Mouse (Mus musculus) heart, postnatal 14 days (tissue): ENCODE results near the gene Spink4. TPM values are rescaled to one million over a fixed set of nuclear protein-coding genes. Genes with fewer than 3 reads are reported as not detected.
"Not testable (repeated sequence)": the region's sequence is repeated elsewhere in the genome, so short reads cannot be mapped to it uniquely, and the experiment has no call there.

Experiments used
- DNase-seq, 2 experiments: peaks; one replicate each; pipeline ENCODE4 v3.0.0; 2021 to 2022
- intact Hi-C: fragments of 180-260 bp; cut with DNase I; formaldehyde crosslinking; loops from one replicate; pipeline ENCODE4 v1.15.1; 2025
- total RNA-seq, 2 experiments: library from RNA; stranded (reverse); gene quantifications; 2 replicates each; pipeline ENCODE4 v1.2.3; 2021

Gene Spink4
- total RNA-seq, 2 experiments from 2014 or later = 0.90 TPM; not detected in 1

DNA sequence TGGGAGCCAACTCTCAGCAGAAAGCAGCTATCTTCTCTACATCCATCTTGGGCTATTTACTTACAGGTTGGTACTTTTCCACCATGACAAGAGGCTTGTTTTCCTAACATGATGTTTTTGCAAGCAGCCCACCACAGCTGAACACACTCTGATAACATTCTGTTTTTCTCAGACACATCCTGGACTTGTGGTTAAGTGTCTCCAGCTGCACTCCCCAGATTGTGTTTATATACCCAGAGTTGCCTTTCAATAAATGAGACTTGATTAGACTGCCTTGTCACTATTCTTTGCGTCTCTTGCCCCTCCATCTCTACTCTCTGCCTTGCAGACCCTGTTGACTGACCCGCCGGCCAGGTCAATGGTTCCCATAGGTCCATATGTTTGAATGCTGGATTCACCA lies 19.8 kb upstream of the Spink4 start:
- intact Hi-C loops = loop anchor here (2.0 kb wide), 1 partner anchor 43 kb away; no protein-coding TSS in a partner anchor
- DNase-seq = no peak

DNA sequence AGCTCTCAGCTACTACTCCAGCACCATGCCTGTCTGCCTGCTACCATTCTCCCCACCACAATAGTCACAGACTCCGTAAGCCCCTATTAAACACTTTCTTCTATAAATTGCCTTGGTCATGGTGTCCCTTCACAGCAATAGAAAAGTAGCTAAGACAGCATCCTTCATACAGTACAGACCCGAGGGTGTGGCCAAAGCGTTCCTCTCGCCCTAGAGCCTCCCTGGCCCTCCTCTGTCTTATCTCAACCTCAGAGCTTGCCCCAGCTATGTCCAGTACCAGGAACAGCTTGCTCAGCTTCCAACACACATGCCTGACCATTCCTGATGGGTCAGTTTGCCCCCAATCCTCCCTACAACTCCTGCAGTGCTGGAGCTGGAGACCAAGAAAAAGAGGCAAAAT lies 19.2 kb upstream of the Spink4 start:
- no peak for DNase-seq
- intact Hi-C loops = loop anchor here (2.0 kb wide), 1 partner anchor 44 kb away; no protein-coding TSS in a partner anchor

DNA sequence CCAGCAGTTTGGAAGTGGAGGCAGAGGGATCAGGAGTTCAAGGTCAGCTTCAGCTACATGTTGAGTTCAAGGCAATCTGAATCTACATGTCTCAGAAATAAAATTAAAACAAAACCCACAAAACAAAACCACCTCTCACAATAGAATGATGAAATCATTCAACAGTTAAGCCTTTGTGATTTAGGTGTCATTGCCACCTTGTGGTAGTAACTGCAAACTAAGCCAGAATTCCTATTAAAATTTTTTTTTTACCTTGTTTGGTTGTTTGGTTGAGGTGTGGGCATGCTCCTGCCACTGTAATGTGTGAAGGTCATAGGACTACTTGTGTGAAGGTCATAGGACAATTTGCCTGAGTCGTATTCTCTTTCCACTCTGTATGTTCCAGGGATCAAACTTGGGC lies 13.6 kb upstream of the Spink4 start:
- peak in 1 of 2 experiments; percentile 34 for DNase-seq

DNA sequence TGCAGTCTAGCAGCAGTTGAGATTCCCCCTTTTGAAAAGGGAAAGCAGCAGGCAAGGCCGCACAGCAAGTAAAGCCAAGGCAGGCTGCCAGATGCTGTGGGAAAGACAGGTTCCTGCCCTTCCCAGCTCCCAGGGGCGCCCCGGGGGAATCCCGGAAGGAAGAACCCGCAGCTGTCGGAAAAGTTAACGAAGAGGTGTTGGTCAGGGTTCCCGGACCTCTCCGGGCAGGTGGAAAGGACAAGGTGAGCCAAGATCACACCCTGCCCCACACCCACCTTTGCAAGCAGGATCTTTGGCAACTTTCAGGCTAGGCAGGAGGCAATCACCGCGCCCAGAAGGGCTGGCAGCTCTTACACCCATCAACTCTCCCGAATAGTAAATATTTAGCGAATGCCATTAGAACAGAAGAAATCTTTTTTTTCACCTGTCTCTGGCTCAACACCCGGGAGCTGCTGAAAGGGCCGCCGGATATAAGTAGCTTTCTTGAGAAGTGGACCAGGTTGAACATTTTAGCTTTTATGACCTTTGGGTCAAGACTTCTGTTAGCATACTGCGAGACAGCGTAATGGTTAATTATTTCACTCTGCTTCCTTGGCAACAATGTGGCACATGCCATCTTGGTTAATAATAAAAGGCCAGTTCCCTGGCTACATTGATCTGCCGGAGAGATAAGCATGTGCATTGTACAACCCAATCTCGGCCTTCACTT lies 11.4 kb upstream of the Spink4 start:
- DNase-seq = peak; percentile 44 to 57
- intact Hi-C loops = no loop called here

More for the DNA sequence above, 13.6 kb upstream of the Spink4 start:
- intact Hi-C loops = loop anchor here (1.0 kb wide), 1 partner anchor 132 kb away; no protein-coding TSS in a partner anchor

DNA sequence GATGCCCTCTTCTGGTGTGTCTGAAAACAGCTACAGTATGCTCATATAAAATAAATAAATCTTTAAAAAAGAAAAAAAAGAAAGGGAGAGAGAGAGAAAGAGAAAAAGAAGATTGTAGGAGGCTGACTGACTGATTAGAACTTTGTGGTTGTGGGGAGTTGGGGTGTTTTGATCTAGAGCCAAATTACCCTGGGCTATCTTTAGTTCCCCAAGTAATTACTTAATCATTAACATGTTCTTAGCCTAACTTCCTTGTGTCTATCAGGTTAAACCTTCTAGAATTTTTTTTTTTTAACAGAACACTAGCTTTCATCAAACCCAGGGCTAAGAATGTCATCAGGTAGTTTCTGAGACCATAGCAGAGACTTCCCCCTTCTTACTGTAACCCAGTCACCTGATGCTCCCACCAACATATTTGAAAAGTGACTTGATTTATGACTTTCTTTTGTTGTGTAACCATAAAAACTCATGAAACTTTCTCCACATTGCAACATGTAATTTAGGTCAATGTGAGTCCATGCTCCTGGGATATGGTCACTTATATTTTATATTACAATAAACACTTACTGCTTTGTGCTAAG lies 5.5 kb upstream of the Spink4 start:
- no peak for DNase-seq
- intact Hi-C loops = no loop called here

DNA sequence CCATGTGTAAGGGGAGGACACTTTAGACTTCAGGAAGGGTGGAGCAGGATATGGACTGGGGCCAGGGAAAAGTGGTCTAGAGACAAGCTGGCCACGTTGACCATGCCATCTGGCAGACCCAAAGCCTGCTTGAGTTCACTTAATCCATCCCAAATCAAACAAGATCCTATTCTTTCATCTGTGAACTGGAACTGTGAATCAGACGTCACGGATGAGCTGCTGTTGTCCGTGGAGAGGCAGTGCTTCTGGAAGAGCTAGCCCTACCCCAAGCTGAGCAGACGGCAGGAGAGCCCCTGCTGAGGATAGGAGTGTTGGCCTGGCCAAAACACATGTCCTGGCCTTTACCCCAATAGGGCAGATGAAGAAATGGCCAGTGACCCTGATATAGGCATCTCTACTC lies 3.9 kb upstream of the Spink4 start:
- intact Hi-C loops = no loop called here
- DNase-seq = no peak

DNA sequence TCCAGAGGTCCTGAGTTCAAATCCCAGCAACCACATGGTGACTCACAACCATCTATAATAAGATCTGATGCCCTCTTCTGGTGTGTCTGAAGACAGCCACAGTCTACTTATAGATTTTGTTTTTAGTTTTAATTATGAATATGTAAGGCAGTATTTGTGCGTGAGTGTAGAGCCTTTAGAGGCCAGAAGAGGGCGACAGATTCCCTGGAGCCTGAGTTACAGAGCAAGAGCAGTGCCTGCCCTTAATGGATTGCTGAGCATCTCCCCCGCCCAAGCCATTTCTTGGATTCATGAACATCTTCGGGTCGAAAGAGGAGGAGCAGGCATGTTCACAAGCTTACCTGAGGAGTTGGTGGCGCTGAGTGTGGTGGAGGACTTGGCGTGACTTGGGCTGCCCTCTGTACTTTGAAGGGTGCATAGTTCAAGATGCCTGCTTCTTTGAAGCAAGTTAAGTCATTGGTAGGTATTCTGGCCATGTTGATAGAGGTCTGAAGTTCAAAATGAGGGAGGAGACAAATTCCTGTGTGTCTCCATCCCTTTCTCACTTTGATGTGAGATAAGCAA lies 3.2 kb upstream of the Spink4 start:
- DNase-seq = no peak
- intact Hi-C loops = no loop called here

DNA sequence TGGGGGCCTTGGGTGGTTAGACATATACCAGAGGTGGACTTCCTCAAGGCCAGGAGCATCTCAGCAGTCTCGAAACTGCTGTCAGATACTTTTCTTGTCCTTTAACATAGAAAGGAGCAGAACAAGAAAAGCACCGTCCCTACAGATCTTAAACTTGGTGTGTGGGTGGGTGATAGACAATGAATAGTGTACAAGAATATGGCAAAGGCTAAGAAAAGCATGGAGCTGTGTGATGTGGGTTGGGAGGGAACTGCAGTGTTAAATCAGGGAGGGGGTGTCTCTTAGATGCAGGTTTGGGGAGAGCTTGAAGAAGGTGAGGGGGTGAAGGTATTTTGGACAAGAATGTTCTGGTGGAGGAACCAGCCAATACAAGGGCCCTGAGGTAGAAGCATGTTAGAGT lies 724 bp downstream of the Spink4 start:
- intact Hi-C loops = no loop called here
- no peak for DNase-seq

DNA sequence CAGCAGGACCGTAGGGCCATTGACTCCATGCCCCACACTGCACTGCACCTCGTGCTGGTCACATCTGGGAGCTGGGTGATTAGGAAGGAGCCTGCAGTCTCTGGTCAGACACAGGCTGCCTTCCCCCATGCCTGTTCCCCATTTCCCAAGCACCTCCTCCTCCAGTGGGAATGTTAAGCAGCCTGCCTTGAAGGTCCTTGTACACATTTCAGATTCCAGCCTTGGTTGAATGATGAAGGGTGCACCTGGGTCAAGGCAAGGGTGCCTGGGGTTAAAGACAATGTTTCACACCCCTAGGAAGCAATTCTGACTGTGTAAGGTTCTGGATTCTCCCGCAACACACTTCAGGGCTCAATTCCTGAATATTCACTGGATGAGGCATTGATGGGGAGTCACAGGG lies 1.4 kb downstream of the Spink4 start:
- intact Hi-C loops = no loop called here
- no peak for DNase-seq

DNA sequence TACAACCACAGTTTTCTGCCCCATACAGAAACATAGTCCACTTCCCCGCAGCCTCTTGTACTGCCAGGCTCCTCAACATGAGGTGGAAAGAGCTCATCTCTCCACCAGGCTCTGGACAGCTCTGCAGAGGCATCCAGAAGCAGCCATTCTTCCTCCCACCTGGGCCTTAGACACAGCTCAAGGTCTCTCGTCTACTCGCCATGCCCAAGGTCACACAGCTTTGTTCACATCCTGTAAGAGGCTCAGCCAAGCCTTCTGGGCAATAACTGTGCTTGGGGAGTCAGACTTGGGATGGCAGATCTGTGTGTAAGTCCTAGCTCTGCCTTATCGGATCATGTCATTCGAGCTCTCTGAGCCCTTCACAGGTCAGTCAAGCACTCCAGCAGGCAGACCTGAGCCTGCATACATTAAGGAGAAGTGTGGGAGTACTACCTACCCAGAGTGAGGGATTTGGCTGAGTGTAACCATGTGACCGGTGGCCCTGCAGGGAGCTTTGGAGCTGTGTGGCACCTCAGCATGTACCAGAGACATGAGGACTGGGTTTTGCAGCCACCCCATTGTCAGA lies 3.3 kb downstream of the Spink4 start:
- DNase-seq = no peak
- intact Hi-C loops = no loop called here

DNA sequence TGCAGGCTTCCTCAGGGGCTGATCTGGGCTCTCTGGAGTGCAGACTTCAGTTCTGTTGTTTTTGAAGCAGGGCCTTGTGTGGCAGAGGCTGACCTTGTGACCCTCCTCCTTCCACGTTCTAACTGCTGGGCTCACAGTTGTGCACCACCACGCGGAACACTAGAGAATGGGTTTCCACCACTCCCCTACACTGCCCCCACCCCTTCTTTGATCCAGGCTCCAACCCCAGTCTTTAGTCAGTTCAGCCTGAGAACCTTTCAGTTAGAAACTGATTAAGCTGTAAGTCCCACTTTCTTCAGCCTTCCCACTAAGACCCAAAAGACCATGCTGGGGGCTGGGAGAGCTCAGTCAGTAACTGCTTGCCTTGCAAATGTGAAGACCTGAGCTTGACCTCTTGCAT lies 5.7 kb downstream of the Spink4 start:
- DNase-seq = no peak
- intact Hi-C loops = no loop called here

DNA sequence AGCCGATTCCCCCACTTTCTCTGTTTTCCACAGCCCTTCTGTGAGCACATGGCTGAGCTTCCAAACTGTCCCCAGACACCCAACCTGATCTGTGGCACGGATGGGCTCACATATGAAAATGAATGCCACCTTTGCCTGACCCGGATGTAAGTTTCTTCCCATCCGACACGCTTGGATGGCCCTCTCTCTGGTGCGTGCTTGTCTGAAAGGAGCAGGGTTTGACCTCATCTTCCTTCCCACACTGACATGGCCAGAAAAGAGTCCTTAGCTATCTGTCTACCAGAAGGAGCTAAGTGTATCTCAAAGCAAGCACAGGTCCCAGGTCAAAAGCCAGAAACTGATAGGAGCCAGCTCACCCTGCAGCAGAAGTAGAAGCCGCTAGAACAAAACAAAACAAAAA lies 9.2 kb downstream of the Spink4 start:
- no peak for DNase-seq
- intact Hi-C loops = no loop called here

DNA sequence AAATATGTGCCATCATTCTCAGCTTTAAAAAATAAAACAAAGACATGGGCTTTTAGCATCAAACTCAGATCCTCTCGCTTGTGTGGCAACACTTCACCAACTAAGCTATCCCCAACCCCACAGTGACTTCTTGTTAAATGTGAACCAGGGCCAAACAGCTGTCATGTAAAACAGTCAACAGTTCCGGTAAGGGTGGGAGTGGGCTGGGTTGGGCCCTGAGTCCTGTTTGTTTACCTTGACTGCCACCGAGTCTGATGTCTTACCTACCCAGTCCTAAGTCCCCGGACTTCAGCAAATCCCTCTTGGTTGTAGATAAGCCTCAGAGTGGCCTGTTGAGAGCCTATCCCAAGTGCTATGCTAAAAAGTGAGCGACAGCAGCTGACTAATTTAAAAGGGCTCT lies 13.8 kb downstream of the Spink4 start:
- intact Hi-C loops = no loop called here
- DNase-seq = no peak

DNA sequence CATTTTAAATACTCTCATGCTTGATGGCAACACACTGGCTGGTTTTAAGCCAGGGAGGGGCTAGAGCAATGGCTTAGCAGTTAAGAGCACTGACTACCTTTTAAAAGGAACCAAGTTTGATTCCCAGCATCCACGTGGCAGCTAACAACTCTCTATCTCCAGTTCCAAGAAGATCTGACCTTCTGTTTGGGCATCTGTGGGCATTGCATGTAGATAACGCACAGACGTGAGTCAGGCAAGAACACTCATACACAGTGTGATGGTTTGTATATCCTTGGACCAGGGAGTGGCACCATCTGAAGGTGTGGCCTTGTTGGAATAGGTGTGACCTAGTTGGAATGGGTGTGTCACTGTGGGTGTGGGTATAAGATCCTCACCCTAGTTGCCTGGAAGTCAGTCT lies 14.5 kb downstream of the Spink4 start:
- intact Hi-C loops = not testable (repeated sequence)

DNA sequence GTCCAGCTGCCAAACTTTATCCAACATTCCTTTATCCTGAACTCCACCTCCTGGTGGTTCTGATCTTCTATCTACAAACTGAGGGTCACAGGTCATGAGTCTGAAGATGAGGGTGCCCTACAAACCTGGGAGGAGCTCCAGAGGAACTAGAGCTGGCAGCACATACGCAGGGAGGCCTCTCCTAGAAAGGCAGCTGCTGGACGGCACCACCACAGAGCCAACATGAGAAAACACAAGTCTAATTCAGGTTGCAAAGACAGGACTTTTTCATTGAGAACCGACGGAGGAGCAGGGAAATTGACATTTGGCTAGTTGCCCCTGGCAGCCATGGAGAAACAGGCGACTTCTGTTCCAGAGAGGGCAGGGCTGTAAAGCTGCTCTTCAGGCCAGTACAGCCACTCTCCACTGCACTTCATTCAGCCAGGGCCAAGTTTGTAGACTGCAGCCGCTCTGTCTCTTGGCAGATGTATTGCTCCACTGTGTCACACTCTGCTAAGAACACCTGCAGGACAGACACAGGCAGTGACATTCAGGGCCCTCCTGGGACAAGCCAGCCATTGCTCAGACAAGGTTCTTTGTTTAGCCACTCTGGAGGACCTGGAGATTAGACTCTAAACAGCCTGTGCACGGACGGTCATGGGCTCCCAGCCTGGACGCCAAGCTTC lies 16.5 kb downstream of the Spink4 start:
- intact Hi-C loops = no loop called here
- DNase-seq = peak; percentile 69 to 77

More for the DNA sequence above, 14.5 kb downstream of the Spink4 start:
- not testable (repeated sequence) for DNase-seq

DNA sequence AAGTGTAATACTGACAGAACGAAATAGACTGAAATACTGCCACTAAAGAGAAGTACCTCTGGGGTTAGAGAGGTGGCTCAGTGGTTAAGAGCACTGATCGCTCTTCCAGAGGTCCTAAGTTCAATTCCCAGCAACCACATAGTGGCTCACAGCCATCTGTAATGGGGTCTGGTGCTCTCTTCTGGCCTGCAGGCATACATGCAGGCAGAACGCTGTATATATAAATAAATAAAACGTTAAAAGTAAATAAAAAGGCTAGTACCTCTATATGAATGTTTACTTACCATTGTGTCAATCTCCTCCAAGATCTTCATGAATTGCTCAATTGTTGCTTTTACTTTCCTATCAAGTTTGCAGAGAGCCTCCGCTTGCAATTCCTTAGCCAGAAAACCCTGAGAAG lies 18.9 kb downstream of the Spink4 start:
- no peak for DNase-seq
- intact Hi-C loops = no loop called here

DNA sequence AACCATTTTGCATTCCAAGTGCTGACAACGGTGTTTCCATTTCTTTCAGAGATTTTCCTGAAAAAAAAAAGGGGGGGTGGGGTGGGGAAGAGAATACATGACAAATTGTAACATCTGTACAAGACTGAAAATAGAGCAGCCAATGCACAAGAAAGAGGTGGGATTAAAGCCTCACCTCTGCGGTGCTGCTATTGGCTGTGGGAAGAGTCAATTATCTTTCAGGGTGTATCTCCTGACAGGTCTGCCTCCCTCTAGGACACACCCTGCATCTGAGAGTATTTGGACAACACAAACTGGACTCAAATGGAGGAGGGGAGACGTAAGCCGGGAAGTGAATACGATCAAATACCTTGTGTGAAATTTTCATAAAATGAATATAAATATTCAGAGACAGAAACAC lies 23.8 kb downstream of the Spink4 start:
- DNase-seq = no peak
- intact Hi-C loops = no loop called here

DNA sequence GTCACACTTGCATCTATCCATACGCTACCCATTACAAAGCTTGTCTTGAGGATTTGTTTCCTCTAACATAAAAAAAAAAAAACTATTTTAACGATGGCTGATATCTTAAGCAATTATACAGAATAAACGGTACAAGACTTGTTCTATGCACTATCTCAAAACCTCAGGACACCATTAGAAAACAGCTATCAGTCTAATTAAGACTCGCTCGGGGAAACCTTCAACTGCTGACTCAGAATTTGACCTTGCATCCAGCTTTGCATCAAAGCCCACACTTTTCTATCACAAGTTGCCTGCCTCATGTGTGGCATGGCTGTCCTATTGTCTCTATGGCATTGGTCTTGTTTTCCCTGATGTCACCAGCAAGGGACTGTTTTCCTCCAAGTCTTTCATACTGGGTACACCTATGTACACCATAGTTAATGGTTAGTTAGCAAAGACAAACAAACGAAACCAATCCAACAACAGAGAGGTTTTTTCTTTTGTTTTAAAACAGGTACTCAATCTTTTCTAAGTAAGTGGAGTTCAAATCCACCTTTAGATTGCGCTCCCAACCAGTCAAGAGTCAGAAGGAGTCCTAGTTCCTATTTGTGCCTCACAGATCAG lies 26.8 kb downstream of the Spink4 start:
- intact Hi-C loops = no loop called here
- no peak for DNase-seq

DNA sequence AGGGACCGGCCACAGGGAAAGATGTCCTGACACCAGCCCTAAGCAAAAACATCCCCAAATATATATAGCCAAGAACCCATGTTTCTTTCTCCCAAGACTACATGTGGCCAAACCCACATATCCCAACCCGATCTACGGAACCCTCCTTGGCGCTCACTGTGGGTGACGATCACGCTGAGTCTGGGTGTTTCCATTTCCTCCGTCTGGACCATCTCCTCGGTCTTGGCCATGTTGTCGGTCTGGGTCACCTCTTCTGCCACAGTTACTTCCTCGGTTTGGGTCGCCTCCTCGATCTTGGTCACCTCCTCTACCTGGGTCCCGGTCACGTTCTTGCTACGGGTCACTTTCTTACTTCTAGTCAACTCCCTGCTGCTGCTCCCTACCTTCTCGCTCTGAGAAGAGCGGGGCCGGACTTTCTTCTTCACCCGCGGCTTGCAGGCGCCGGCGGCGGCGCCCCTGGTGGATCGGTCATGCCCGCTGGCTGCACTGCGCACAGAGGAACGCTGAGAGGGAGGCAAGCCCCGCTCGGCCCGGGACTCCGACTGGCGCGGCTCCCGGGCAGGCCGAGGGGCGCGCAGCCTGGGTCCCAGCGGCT lies 27.8 kb downstream of the Spink4 start:
- DNase-seq = no peak
- intact Hi-C loops = loop anchor here (2.0 kb wide), 2 partner anchors 23 to 173 kb away; partner anchors contain the start of gene Nfx1

DNA sequence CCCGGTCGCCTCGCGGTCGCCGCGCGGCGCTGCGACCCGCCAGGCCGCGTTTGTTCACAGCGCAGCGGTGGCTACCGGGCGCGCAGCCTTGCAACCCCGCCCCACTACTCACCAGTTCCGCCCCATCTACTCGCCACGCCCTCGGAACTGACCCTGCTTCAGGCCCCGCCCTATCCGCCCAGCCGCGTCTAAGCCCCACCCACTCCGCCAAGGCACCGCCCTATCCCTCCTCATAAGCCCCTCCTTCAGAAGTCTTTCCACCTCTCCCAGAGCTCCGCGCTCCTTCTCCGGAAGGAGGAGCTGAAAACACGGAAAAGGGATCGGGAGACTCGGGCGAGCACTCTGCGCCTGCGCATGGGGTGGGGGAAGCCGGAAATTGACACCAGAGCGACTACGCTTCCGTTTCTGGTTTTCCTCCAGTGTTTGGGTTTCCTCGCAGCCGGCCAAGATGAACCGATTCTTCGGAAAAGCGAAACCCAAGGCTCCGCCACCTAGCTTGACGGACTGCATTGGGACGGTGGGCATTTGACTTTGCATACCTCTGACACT lies 28.4 kb downstream of the Spink4 start, which contains the start of the genes Bag1 and Chmp5:
Gene Bag1, minus strand, starts transcription at position 135 of the 549 bp plus-strand sequence.
Gene Chmp5, plus strand, starts transcription at position 248 of the 549 bp plus-strand sequence.
- peak; percentile 99 for DNase-seq
- intact Hi-C loops = loop anchor here (2.0 kb wide), 2 partner anchors 23 to 173 kb away; partner anchors contain the start of gene Nfx1
